Mouse (Mus musculus): ENCODE results near the gene 3110009E18Rik. TPM values are rescaled to one million over a fixed set of nuclear protein-coding genes. Genes with fewer than 3 reads are reported as not detected.

Gene 3110009E18Rik
- polyA plus RNA-seq, 1 experiment from 2014 or later: 14.6 TPM

- ATAC-seq: no peak
- H3K9ac ChIP-seq (ENCODE audit: low read depth, low read length): no peak overlapping the region
- H3K4me3 ChIP-seq (ENCODE audit: low read length): no peak overlapping the region
- no peaks in the 10 kb centered on the region for H3K9me3 ChIP-seq (ENCODE audit: control insufficient read depth, low read length)
- H3K36me3 ChIP-seq (ENCODE audit: control insufficient read depth, insufficient read depth, low read length): no peaks in the 10 kb centered on the region
- H3K27me3 ChIP-seq (replicated peaks; ENCODE audit: control insufficient read depth, insufficient read depth, low read length): no peaks in the 10 kb centered on the region
- H3K4me2 ChIP-seq (ENCODE audit: low read depth, low read length): no peak overlapping the region
- no peaks in the 10 kb centered on the region for H3K4me1 ChIP-seq (ENCODE audit: control insufficient read depth, insufficient read depth, low read length)
- no peak overlapping the region for H3K27ac ChIP-seq (ENCODE audit: low read length)
- WGBS: 61% methylated on average over 3 of the region's 3 CpGs
Observed at GRCm38 (mm10) chr1:120198151-120198550, 77.2 kb downstream of the 3110009E18Rik start.

DNA sequence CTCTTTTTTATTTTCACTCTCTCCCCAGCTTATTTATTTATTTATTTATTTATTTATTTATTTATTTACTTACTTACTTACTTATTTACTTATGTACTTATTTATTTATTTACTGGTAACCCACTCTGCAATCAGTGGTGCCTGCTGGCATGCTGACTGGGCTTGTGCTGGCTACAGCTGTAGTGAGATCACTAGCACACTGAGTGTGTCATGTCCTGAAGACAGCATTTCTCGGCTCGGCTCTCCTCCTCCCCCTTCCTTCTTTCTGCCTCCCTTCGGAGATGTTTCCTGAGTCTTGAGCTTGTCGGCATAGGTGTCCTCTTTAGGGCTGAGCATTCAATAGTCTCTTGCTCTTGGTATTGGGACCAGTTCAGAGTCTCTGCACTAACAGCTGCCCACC, 78.0 kb downstream of the 3110009E18Rik start:
- H3K9ac ChIP-seq (ENCODE audit: low read depth, low read length): no peak overlapping the region
- H3K27ac ChIP-seq (ENCODE audit: low read length): no peak overlapping the region
- H3K36me3 ChIP-seq (ENCODE audit: control insufficient read depth, insufficient read depth, low read length): no peaks in the 10 kb centered on the region
- WGBS: 76% methylated on average over 4 of the region's 4 CpGs
- no peaks in the 10 kb centered on the region for H3K4me1 ChIP-seq (ENCODE audit: control insufficient read depth, insufficient read depth, low read length)
- no peak overlapping the region for H3K4me2 ChIP-seq (ENCODE audit: low read depth, low read length)
- no peaks in the 10 kb centered on the region for H3K9me3 ChIP-seq (ENCODE audit: control insufficient read depth, low read length)
- H3K27me3 ChIP-seq (replicated peaks; ENCODE audit: control insufficient read depth, insufficient read depth, low read length): no peaks in the 10 kb centered on the region
- no peak for ATAC-seq
- H3K4me3 ChIP-seq (ENCODE audit: low read length): no peak overlapping the region

- Histone ChIP-seq H3K9me3 (ENCODE audit: control insufficient read depth, low read length) (no peaks in the 10 kb centered on the region), H3K4me2 (ENCODE audit: low read depth, low read length) (no peak overlapping the region), H3K9ac (ENCODE audit: low read depth, low read length) (no peak overlapping the region), H3K4me3 (ENCODE audit: low read length) (no peak overlapping the region), H3K27ac (ENCODE audit: low read length) (no peak overlapping the region), H3K36me3 (ENCODE audit: control insufficient read depth, insufficient read depth, low read length) (no peaks in the 10 kb centered on the region), H3K27me3 (replicated peaks; ENCODE audit: control insufficient read depth, insufficient read depth, low read length) (no peaks in the 10 kb centered on the region), H3K4me1 (ENCODE audit: control insufficient read depth, insufficient read depth, low read length) (no peaks in the 10 kb centered on the region)
- WGBS: 70% methylated on average over 3 of the region's 3 CpGs
- no peak for ATAC-seq
Observed at GRCm38 (mm10) chr1:120202542-120202941, 81.6 kb downstream of the 3110009E18Rik start.

GRCm38 (mm10) chr1:120203836-120204235, 82.8 kb downstream of the 3110009E18Rik start:
- WGBS: 77% methylated on average over 5 of the region's 5 CpGs
- H3K27ac ChIP-seq (ENCODE audit: low read length): no peak overlapping the region
- no peaks in the 10 kb centered on the region for H3K36me3 ChIP-seq (ENCODE audit: control insufficient read depth, insufficient read depth, low read length)
- no peak overlapping the region for H3K4me2 ChIP-seq (ENCODE audit: low read depth, low read length)
- H3K27me3 ChIP-seq (replicated peaks; ENCODE audit: control insufficient read depth, insufficient read depth, low read length): no peaks in the 10 kb centered on the region
- H3K9ac ChIP-seq (ENCODE audit: low read depth, low read length): no peak overlapping the region
- no peaks in the 10 kb centered on the region for H3K9me3 ChIP-seq (ENCODE audit: control insufficient read depth, low read length)
- no peak for ATAC-seq
- no peaks in the 10 kb centered on the region for H3K4me1 ChIP-seq (ENCODE audit: control insufficient read depth, insufficient read depth, low read length)
- H3K4me3 ChIP-seq (ENCODE audit: low read length): no peak overlapping the region

GRCm38 (mm10) chr1:120204834-120205233, 83.8 kb downstream of the 3110009E18Rik start:
- no peak overlapping the region for H3K27ac ChIP-seq (ENCODE audit: low read length)
- no peaks in the 10 kb centered on the region for H3K27me3 ChIP-seq (replicated peaks; ENCODE audit: control insufficient read depth, insufficient read depth, low read length)
- no peak for ATAC-seq
- no peak overlapping the region for H3K4me3 ChIP-seq (ENCODE audit: low read length)
- H3K4me1 ChIP-seq (ENCODE audit: control insufficient read depth, insufficient read depth, low read length): no peaks in the 10 kb centered on the region
- WGBS: 63% methylated on average over 1 of the region's 1 CpGs
- H3K36me3 ChIP-seq (ENCODE audit: control insufficient read depth, insufficient read depth, low read length): no peaks in the 10 kb centered on the region
- no peak overlapping the region for H3K9ac ChIP-seq (ENCODE audit: low read depth, low read length)
- no peak overlapping the region for H3K4me2 ChIP-seq (ENCODE audit: low read depth, low read length)
- no peaks in the 10 kb centered on the region for H3K9me3 ChIP-seq (ENCODE audit: control insufficient read depth, low read length)

- 62% methylated on average over 6 of the region's 6 CpGs for WGBS
- H3K4me1 ChIP-seq (ENCODE audit: control insufficient read depth, insufficient read depth, low read length): no peaks in the 10 kb centered on the region
- no peak overlapping the region for H3K9ac ChIP-seq (ENCODE audit: low read depth, low read length)
- H3K27me3 ChIP-seq (replicated peaks; ENCODE audit: control insufficient read depth, insufficient read depth, low read length): no peaks in the 10 kb centered on the region
- no peaks in the 10 kb centered on the region for H3K36me3 ChIP-seq (ENCODE audit: control insufficient read depth, insufficient read depth, low read length)
- H3K4me3 ChIP-seq (ENCODE audit: low read length): no peak overlapping the region
- ATAC-seq: no peak
- no peaks in the 10 kb centered on the region for H3K9me3 ChIP-seq (ENCODE audit: control insufficient read depth, low read length)
- H3K27ac ChIP-seq (ENCODE audit: low read length): no peak overlapping the region
- H3K4me2 ChIP-seq (ENCODE audit: low read depth, low read length): no peak overlapping the region
Observed at GRCm38 (mm10) chr1:120207568-120207967, 86.6 kb downstream of the 3110009E18Rik start.

- no peak for ATAC-seq
- H3K36me3 ChIP-seq (ENCODE audit: control insufficient read depth, insufficient read depth, low read length): no peaks in the 10 kb centered on the region
- 82% methylated on average over 11 of the region's 11 CpGs for WGBS
- no peak overlapping the region for H3K9ac ChIP-seq (ENCODE audit: low read depth, low read length)
- H3K4me1 ChIP-seq (ENCODE audit: control insufficient read depth, insufficient read depth, low read length): no peaks in the 10 kb centered on the region
- no peaks in the 10 kb centered on the region for H3K9me3 ChIP-seq (ENCODE audit: control insufficient read depth, low read length)
- H3K27me3 ChIP-seq (replicated peaks; ENCODE audit: control insufficient read depth, insufficient read depth, low read length): no peaks in the 10 kb centered on the region
- no peak overlapping the region for H3K4me3 ChIP-seq (ENCODE audit: low read length)
- no peak overlapping the region for H3K4me2 ChIP-seq (ENCODE audit: low read depth, low read length)
- H3K27ac ChIP-seq (ENCODE audit: low read length): no peak overlapping the region
Observed at GRCm38 (mm10) chr1:120208502-120209230, 87.7 kb downstream of the 3110009E18Rik start.

GRCm38 (mm10) chr1:120220841-120221240, 99.9 kb downstream of the 3110009E18Rik start:
- ATAC-seq: no peak
- H3K4me2 ChIP-seq (ENCODE audit: low read depth, low read length): no peak overlapping the region
- no peaks in the 10 kb centered on the region for H3K9me3 ChIP-seq (ENCODE audit: control insufficient read depth, low read length)
- H3K27ac ChIP-seq (ENCODE audit: low read length): no peak overlapping the region
- H3K4me1 ChIP-seq (ENCODE audit: control insufficient read depth, insufficient read depth, low read length): no peaks in the 10 kb centered on the region
- H3K4me3 ChIP-seq (ENCODE audit: low read length): no peak overlapping the region
- no peaks in the 10 kb centered on the region for H3K36me3 ChIP-seq (ENCODE audit: control insufficient read depth, insufficient read depth, low read length)
- no peak overlapping the region for H3K9ac ChIP-seq (ENCODE audit: low read depth, low read length)
- H3K27me3 ChIP-seq (replicated peaks; ENCODE audit: control insufficient read depth, insufficient read depth, low read length): no peaks in the 10 kb centered on the region
- WGBS: 63% methylated on average over 6 of the region's 6 CpGs

GRCm38 (mm10) chr1:120221285-120221684, 100.3 kb downstream of the 3110009E18Rik start:
- peak; percentile 36; the same call in 1 of the 2 replicates for ATAC-seq
- Histone ChIP-seq H3K4me1 (ENCODE audit: control insufficient read depth, insufficient read depth, low read length) (no peaks in the 10 kb centered on the region), H3K9me3 (ENCODE audit: control insufficient read depth, low read length) (no peaks in the 10 kb centered on the region), H3K27ac (ENCODE audit: low read length) (no peak overlapping the region), H3K4me2 (ENCODE audit: low read depth, low read length) (no peak overlapping the region), H3K9ac (ENCODE audit: low read depth, low read length) (0 out of 2 replicates have a peak overlapping the region, but pooled peaks have one; percentile 4), H3K4me3 (ENCODE audit: low read length) (no peak overlapping the region), H3K36me3 (ENCODE audit: control insufficient read depth, insufficient read depth, low read length) (no peaks in the 10 kb centered on the region), H3K27me3 (replicated peaks; ENCODE audit: control insufficient read depth, insufficient read depth, low read length) (no peaks in the 10 kb centered on the region)
- 37% methylated on average over 2 of the region's 2 CpGs for WGBS

- 58% methylated on average over 4 of the region's 4 CpGs for WGBS
- no peaks in the 10 kb centered on the region for H3K9me3 ChIP-seq (ENCODE audit: control insufficient read depth, low read length)
- no peak overlapping the region for H3K4me2 ChIP-seq (ENCODE audit: low read depth, low read length)
- no peak overlapping the region for H3K27ac ChIP-seq (ENCODE audit: low read length)
- no peaks in the 10 kb centered on the region for H3K4me1 ChIP-seq (ENCODE audit: control insufficient read depth, insufficient read depth, low read length)
- ATAC-seq: no peak
- no peak overlapping the region for H3K9ac ChIP-seq (ENCODE audit: low read depth, low read length)
- no peak overlapping the region for H3K4me3 ChIP-seq (ENCODE audit: low read length)
- no peaks in the 10 kb centered on the region for H3K27me3 ChIP-seq (replicated peaks; ENCODE audit: control insufficient read depth, insufficient read depth, low read length)
- H3K36me3 ChIP-seq (ENCODE audit: control insufficient read depth, insufficient read depth, low read length): no peaks in the 10 kb centered on the region
Observed at GRCm38 (mm10) chr1:120223613-120224012, 102.6 kb downstream of the 3110009E18Rik start.

All from intestine, embryonic 16.5 days (tissue).